Mouse (Mus musculus) heart, postnatal 0 days (tissue): Measurements from ENCODE around the gene Gm13697. TPM values are rescaled to one million over a fixed set of nuclear protein-coding genes. Genes with fewer than 3 reads are reported as not detected.
"Not testable (repeated sequence)": the region's sequence is repeated elsewhere in the genome, so short reads cannot be mapped to it uniquely, and the experiment has no call there.

Experiments
- ATAC-seq: fragments of 200-750 bp; cut with Nextera tagmentation; 2 replicates; pipeline ENCODE4 v1.8.0; 2017; ENCODE audit warnings: low read depth, moderate number of reproducible peaks, moderate library complexity; ENCODE audit not compliant: insufficient read depth
- DNase-seq: peaks from one replicate; pipeline ENCODE4 v3.0.0-alpha.2; 2016; ENCODE audit warnings: low spot score
- H3K27ac ChIP-seq: fragments of 300-500 bp; sonication (generic); 2 replicates; pipeline ENCODE4 v1.5.1; 2014; ENCODE audit warnings: low read depth, mild to moderate bottlenecking
- H3K27me3 ChIP-seq: fragments of 300-500 bp; sonication (generic); 2 replicates; pipeline ENCODE4 v1.6.1; 2014; ENCODE audit warnings: low read length, mixed read lengths; ENCODE audit not compliant: control insufficient read depth, insufficient read depth
- H3K36me3 ChIP-seq: fragments of 300-500 bp; sonication (generic); replicated peaks from 2 replicates; pipeline ENCODE4 v1.6.1; 2014; ENCODE audit warnings: low read length, mixed read lengths; ENCODE audit not compliant: control insufficient read depth, insufficient read depth
- H3K4me1 ChIP-seq: fragments of 300-500 bp; sonication (generic); 2 replicates; pipeline ENCODE4 v1.6.1; 2014; ENCODE audit warnings: antibody characterized with exemption; ENCODE audit not compliant: control insufficient read depth, insufficient read depth
- H3K4me2 ChIP-seq: fragments of 300-500 bp; sonication (generic); 2 replicates; pipeline ENCODE4 v1.6.1; 2014; ENCODE audit warnings: low read depth, mild to moderate bottlenecking, low read length, moderate library complexity
- H3K4me3 ChIP-seq: fragments of 300-500 bp; sonication (generic); 2 replicates; pipeline ENCODE4 v1.5.1; 2014; ENCODE audit warnings: low read depth, low read length
- H3K9ac ChIP-seq: fragments of 300-500 bp; sonication (generic); replicated peaks from 2 replicates; pipeline ENCODE4 v1.6.1; 2014; ENCODE audit warnings: low read depth, low read length, mixed read lengths
- H3K9me3 ChIP-seq: fragments of 300-500 bp; sonication (generic); replicated peaks from 2 replicates; pipeline ENCODE4 v1.6.1; 2016; ENCODE audit warnings: low read length; ENCODE audit not compliant: control insufficient read depth
- CTCF ChIP-seq: IDR thresholded peaks from 2 replicates; pipeline ENCODE4 v1.5.1; 2016; ENCODE audit warnings: antibody characterized with exemption, control low read depth, low read depth
- EP300 ChIP-seq: IDR thresholded peaks from 2 replicates; pipeline ENCODE4 v1.6.1; 2016; ENCODE audit warnings: antibody characterized with exemption, low read depth
- WGBS: fragments of 180-500 bp; shearing (Covaris S2); extraction: QIAGEN DNeasy Blood & Tissue Kit; methylation state at CpG from one replicate; pipeline ENCODE4 v1.1.7; 2014; 5-methylcytosine and 5-hydroxymethylcytosine counted together
- polyA plus RNA-seq: library from polyadenylated mRNA; unstranded; fragments of >200 nt; fragmentation: Nextera tagmentation; extraction: Ambion mirVana; gene quantifications from 2 replicates; pipeline ENCODE4 v1.2.1, GENCODE M21; 2015
- total RNA-seq: library from RNA; depleted of rRNA; stranded (reverse); fragments of >200 nt; gene quantifications from 2 replicates; pipeline ENCODE4 v1.2.3, GENCODE M21; 2014; ENCODE audit warnings: low replicate concordance

Gene Gm13697
- total and polyA plus RNA-seq, 2 experiments from 2014 or later, result not detected

DNA sequence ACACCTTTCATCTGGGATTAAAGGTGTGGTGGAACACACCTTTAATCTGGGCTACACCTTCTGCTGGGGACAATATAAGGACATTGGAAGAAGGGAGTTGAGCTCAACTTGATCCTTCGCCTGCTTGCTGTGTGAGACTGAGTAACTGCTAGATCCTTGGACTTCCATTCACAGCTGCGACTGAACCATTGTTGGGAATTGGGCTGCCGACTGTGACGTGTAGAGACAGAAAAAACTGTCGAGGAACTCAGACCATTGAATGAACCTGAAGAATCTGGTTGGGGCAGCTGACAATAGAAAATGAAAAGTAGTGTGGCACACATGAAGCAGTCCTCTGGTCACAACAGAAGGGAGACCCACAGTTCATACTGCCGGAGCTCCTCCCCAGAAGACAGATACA lies 5.9 kb upstream of the Gm13697 start, which contains the start of gene Gm13694:
Gm13694 (plus strand) TSS at position 301 of the 400 bp plus-strand sequence.
- H3K27me3 ChIP-seq, H3K9me3 ChIP-seq, H3K4me1 ChIP-seq, H3K9ac ChIP-seq, ATAC-seq, H3K36me3 ChIP-seq, H3K4me3 ChIP-seq, DNase-seq, H3K27ac ChIP-seq, H3K4me2 ChIP-seq: not testable (repeated sequence)
- no CpG with 5 or more reads among the region's 6 CpGs for WGBS

GRCm38 (mm10) chr2:83990253-83990652 lies 5.7 kb downstream of the Gm13697 start, which contains the start of gene Gm13691:
Gene Gm13691, plus strand, starts transcription at chr2:83990553.
- ATAC-seq, H3K27ac ChIP-seq, H3K4me1 ChIP-seq, H3K4me2 ChIP-seq, H3K4me3 ChIP-seq, H3K9ac ChIP-seq, DNase-seq, H3K27me3 ChIP-seq, H3K36me3 ChIP-seq, H3K9me3 ChIP-seq: not testable (repeated sequence)
- WGBS, result no CpG with 5 or more reads among the region's 6 CpGs

- Histone ChIP-seq H3K4me2 (peak overlapping the region; percentile 31), H3K4me3 (peak overlapping the region; percentile 22; the same call in 1 of the 2 replicates), H3K27ac (peak overlapping the region; percentile 51; the same call in 1 of the 2 replicates)
- H3K27me3 ChIP-seq, H3K9ac ChIP-seq, DNase-seq, H3K36me3 ChIP-seq, H3K4me1 ChIP-seq, ATAC-seq, H3K9me3 ChIP-seq: not testable (repeated sequence)
- 39% methylated on average over 7 of the region's 9 CpGs for WGBS
These were observed 9.2 kb downstream of the Gm13697 start for GRCm38 (mm10) chr2:83993639-83994255.

- not testable (repeated sequence) for H3K27ac ChIP-seq, H3K9ac ChIP-seq, H3K36me3 ChIP-seq, DNase-seq, H3K4me2 ChIP-seq, H3K4me1 ChIP-seq, H3K9me3 ChIP-seq, H3K4me3 ChIP-seq, ATAC-seq, H3K27me3 ChIP-seq
- WGBS, result no CpG with 5 or more reads among the region's 3 CpGs
These were observed 10.0 kb downstream of the Gm13697 start for GRCm38 (mm10) chr2:83994526-83994925.

GRCm38 (mm10) chr2:84008913-84009312 lies 24.4 kb downstream of the Gm13697 start:
- H3K4me2 ChIP-seq, result no peak overlapping the region
- DNase-seq (no peak), ATAC-seq (no peak)
- 52% methylated on average over 1 of the region's 1 CpGs for WGBS
- H3K36me3 ChIP-seq, result no peaks in the 10 kb centered on the region
- H3K27ac ChIP-seq, result no peak overlapping the region
- TF ChIP-seq EP300 (no peak), CTCF (no peak)
- no peaks in the 10 kb centered on the region for H3K9me3 ChIP-seq
- no peaks in the 10 kb centered on the region for H3K27me3 ChIP-seq
- H3K4me1 ChIP-seq, result no peaks in the 10 kb centered on the region
- H3K4me3 ChIP-seq, result no peak overlapping the region
- no peak overlapping the region for H3K9ac ChIP-seq

DNA sequence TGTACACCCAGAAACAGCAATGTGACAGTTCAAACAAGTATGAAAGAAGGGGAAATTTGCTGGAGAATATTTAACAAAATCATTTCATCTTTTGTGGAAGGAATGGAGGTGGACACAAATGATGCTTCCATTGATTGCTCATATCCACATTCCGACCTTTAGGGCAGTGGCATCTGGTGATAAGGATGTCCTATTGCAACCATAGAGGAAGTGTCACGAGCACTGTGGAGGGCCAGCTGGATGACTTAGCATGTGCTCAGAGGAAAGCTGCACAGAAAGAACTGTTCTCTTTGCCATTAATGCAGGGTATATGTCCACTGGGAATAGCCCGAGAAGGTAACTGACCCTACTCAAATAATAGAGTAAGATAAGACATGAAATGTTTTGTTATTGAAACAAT lies 25.3 kb downstream of the Gm13697 start:
- no peak overlapping the region for H3K27ac ChIP-seq
- H3K36me3 ChIP-seq, result no peaks in the 10 kb centered on the region
- H3K27me3 ChIP-seq, result no peaks in the 10 kb centered on the region
- 43% methylated on average over 3 of the region's 3 CpGs for WGBS
- ATAC-seq (no peak), DNase-seq (no peak)
- no peak overlapping the region for H3K4me2 ChIP-seq
- H3K9ac ChIP-seq, result no peak overlapping the region
- no peaks in the 10 kb centered on the region for H3K9me3 ChIP-seq
- TF ChIP-seq EP300 (no peak), CTCF (no peak)
- H3K4me1 ChIP-seq, result no peaks in the 10 kb centered on the region
- H3K4me3 ChIP-seq, result no peak overlapping the region
